Mouse (Mus musculus): Measurements from ENCODE around the gene Magi3. TPM values are rescaled to one million over a fixed set of nuclear protein-coding genes. Genes with fewer than 3 reads are reported as not detected.

Gene Magi3
- polyA plus RNA-seq, 1 experiment from 2014 or later: 5.1 TPM

DNA sequence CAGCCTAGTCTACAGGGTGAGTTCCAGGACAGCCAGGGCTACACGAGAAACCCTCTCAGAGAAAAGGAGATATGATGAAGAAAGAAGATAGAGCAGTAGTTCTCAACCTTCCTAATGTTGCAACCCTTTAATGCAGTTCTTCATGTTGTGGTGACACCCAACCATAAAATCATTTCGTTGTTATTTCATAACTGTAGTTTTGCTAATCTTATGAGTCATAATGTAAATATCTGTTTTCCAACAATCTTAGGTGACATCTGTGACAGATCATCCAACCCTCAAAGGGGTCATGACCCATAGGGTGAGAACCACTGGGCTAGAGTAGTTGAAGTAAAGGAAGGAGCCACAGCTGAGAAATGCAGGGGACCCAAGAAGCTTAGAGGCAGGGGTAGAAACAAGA is 35.9 kb downstream of the Magi3 start:
- 86% methylated on average over 2 of the region's 2 CpGs for WGBS
- H3K4me2 ChIP-seq (replicated peaks): no peak overlapping the region
- no peaks in the 10 kb centered on the region for H3K4me1 ChIP-seq
- no peaks in the 10 kb centered on the region for H3K9me3 ChIP-seq (replicated peaks)
- H3K4me3 ChIP-seq (replicated peaks): no peak overlapping the region
- H3K27ac ChIP-seq (replicated peaks): no peak overlapping the region
- H3K9ac ChIP-seq: no peak overlapping the region
- no peaks in the 10 kb centered on the region for H3K36me3 ChIP-seq
- no peaks in the 10 kb centered on the region for H3K27me3 ChIP-seq
- ATAC-seq (ENCODE audit: insufficient number of reproducible peaks, low FRiP score, low TSS enrichment, low read depth): no peak

GRCm38 (mm10) chr3:104183656-104184055 is 36.5 kb downstream of the Magi3 start:
- Histone ChIP-seq H3K4me1 (no peaks in the 10 kb centered on the region), H3K4me2 (replicated peaks) (no peak overlapping the region), H3K9ac (no peak overlapping the region), H3K4me3 (replicated peaks) (no peak overlapping the region), H3K27ac (replicated peaks) (no peak overlapping the region), H3K27me3 (no peaks in the 10 kb centered on the region), H3K9me3 (replicated peaks) (no peaks in the 10 kb centered on the region), H3K36me3 (peaks cover 2% of the 10 kb centered on the region; the same call in 1 of the 2 replicates)
- WGBS: 80% methylated on average over 2 of the region's 2 CpGs
- ATAC-seq (ENCODE audit: insufficient number of reproducible peaks, low FRiP score, low TSS enrichment, low read depth): no peak

DNA sequence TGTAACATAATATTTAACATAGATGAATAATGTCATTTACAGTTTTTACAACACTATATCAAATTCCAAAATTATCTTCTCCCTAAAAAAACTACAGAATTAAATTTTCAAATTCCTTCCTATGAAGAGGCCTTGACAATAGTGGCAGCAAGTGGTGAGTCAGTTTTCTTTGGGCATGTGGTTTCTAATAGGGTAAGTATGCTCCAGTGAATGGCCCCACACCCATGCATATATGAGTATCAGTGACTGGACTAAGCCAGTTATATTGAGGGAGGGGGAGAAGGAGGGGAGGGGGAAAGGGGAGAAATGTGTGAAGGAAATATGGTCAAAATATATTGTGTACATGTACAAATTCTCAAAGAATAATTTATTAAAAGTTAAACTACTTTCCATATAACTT is 37.5 kb downstream of the Magi3 start:
- peaks cover 5% of the 10 kb centered on the region; the same call in 1 of the 2 replicates for H3K36me3 ChIP-seq
- H3K4me3 ChIP-seq (replicated peaks): no peak overlapping the region
- H3K27ac ChIP-seq (replicated peaks): no peak overlapping the region
- no peaks in the 10 kb centered on the region for H3K27me3 ChIP-seq
- no peak overlapping the region for H3K9ac ChIP-seq
- H3K9me3 ChIP-seq (replicated peaks): no peaks in the 10 kb centered on the region
- ATAC-seq (ENCODE audit: insufficient number of reproducible peaks, low FRiP score, low TSS enrichment, low read depth): no peak
- no peaks in the 10 kb centered on the region for H3K4me1 ChIP-seq
- no peak overlapping the region for H3K4me2 ChIP-seq (replicated peaks)

DNA sequence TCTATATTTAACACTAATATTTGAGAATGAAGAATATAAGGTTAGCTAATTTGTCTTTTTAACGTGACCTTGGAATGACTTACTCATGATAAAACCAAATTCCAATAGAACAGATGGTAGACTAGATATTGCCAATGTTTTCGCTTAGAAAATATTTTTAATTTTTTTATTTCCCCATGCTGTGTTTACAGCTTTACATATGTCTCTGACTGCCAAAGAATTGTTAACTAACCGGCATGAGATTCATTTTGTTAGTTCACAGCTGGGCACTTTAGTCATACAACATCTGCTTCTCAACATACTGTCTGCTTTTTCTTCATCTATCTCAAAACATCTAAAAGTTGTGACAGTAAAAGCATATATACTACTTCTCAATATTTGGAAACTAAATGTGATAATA is 58.8 kb downstream of the Magi3 start:
- Histone ChIP-seq H3K27me3 (no peaks in the 10 kb centered on the region), H3K9me3 (replicated peaks) (no peaks in the 10 kb centered on the region), H3K4me2 (replicated peaks) (no peak overlapping the region), H3K4me3 (replicated peaks) (no peak overlapping the region), H3K4me1 (no peaks in the 10 kb centered on the region), H3K9ac (no peak overlapping the region), H3K27ac (replicated peaks) (no peak overlapping the region), H3K36me3 (no peaks in the 10 kb centered on the region)
- no peak for ATAC-seq (ENCODE audit: insufficient number of reproducible peaks, low FRiP score, low TSS enrichment, low read depth)
- 60% methylated on average over 3 of the region's 3 CpGs for WGBS

- H3K4me2 ChIP-seq (replicated peaks): no peak overlapping the region
- no peak overlapping the region for H3K9ac ChIP-seq
- WGBS: 72% methylated on average over 6 of the region's 6 CpGs
- H3K27ac ChIP-seq (replicated peaks): no peak overlapping the region
- no peaks in the 10 kb centered on the region for H3K4me1 ChIP-seq
- no peak overlapping the region for H3K4me3 ChIP-seq (replicated peaks)
- no peaks in the 10 kb centered on the region for H3K36me3 ChIP-seq
- H3K27me3 ChIP-seq: no peaks in the 10 kb centered on the region
- H3K9me3 ChIP-seq (replicated peaks): no peaks in the 10 kb centered on the region
- no peak for ATAC-seq (ENCODE audit: insufficient number of reproducible peaks, low FRiP score, low TSS enrichment, low read depth)
Observed at GRCm38 (mm10) chr3:104160603-104161002, 59.6 kb downstream of the Magi3 start.

GRCm38 (mm10) chr3:104150146-104150545 is 70.0 kb downstream of the Magi3 start:
- no peak overlapping the region for H3K4me2 ChIP-seq (replicated peaks)
- no peak overlapping the region for H3K9ac ChIP-seq
- no peak overlapping the region for H3K27ac ChIP-seq (replicated peaks)
- H3K27me3 ChIP-seq: no peaks in the 10 kb centered on the region
- ATAC-seq (ENCODE audit: insufficient number of reproducible peaks, low FRiP score, low TSS enrichment, low read depth): no peak
- H3K9me3 ChIP-seq (replicated peaks): no peaks in the 10 kb centered on the region
- no peaks in the 10 kb centered on the region for H3K4me1 ChIP-seq
- no peak overlapping the region for H3K4me3 ChIP-seq (replicated peaks)
- 43% methylated on average over 2 of the region's 2 CpGs for WGBS
- no peaks in the 10 kb centered on the region for H3K36me3 ChIP-seq

DNA sequence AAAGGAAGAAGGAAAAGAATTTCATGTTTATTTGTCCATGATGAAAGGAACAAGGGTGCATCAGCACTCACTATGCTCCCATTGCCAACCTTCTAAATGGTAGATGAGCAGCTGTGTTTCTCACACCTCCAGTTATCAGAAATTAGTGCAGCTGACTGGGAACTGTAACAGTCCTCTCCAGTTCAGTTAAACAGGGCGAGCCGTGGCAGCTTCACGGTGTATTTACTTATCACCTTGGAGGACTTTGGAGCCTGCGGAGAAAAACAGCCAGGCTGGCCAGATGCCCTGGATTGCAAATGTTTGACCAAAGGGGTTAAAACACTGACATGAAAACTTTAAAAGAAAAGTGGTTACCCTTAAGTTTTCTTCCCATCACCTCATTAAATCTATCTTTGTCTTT is 77.8 kb downstream of the Magi3 start:
- Histone ChIP-seq H3K9me3 (replicated peaks) (no peaks in the 10 kb centered on the region), H3K4me2 (replicated peaks) (no peak overlapping the region), H3K27me3 (no peaks in the 10 kb centered on the region), H3K9ac (no peak overlapping the region), H3K27ac (replicated peaks) (no peak overlapping the region), H3K4me3 (replicated peaks) (no peak overlapping the region), H3K36me3 (no peaks in the 10 kb centered on the region), H3K4me1 (no peaks in the 10 kb centered on the region)
- WGBS: 42% methylated on average over 4 of the region's 4 CpGs
- no peak for ATAC-seq (ENCODE audit: insufficient number of reproducible peaks, low FRiP score, low TSS enrichment, low read depth)

- H3K9ac ChIP-seq: no peak overlapping the region
- H3K36me3 ChIP-seq: no peaks in the 10 kb centered on the region
- no peak for ATAC-seq (ENCODE audit: insufficient number of reproducible peaks, low FRiP score, low TSS enrichment, low read depth)
- H3K4me3 ChIP-seq (replicated peaks): no peak overlapping the region
- no peak overlapping the region for H3K27ac ChIP-seq (replicated peaks)
- no peaks in the 10 kb centered on the region for H3K9me3 ChIP-seq (replicated peaks)
- no peaks in the 10 kb centered on the region for H3K4me1 ChIP-seq
- H3K4me2 ChIP-seq (replicated peaks): no peak overlapping the region
- no peaks in the 10 kb centered on the region for H3K27me3 ChIP-seq
- WGBS: 85% methylated on average over 4 of the region's 4 CpGs
Observed at GRCm38 (mm10) chr3:104138953-104139450, 81.2 kb downstream of the Magi3 start.

- 56% methylated on average over 1 of the region's 1 CpGs for WGBS
- Histone ChIP-seq H3K9ac (no peak overlapping the region), H3K4me1 (no peaks in the 10 kb centered on the region), H3K4me2 (replicated peaks) (no peak overlapping the region), H3K9me3 (replicated peaks) (no peaks in the 10 kb centered on the region), H3K4me3 (replicated peaks) (no peak overlapping the region), H3K36me3 (no peaks in the 10 kb centered on the region), H3K27ac (replicated peaks) (no peak overlapping the region), H3K27me3 (no peaks in the 10 kb centered on the region)
- ATAC-seq (ENCODE audit: insufficient number of reproducible peaks, low FRiP score, low TSS enrichment, low read depth): no peak
Observed at GRCm38 (mm10) chr3:104125628-104126027, 94.5 kb downstream of the Magi3 start.

GRCm38 (mm10) chr3:104123846-104124245 is 96.3 kb downstream of the Magi3 start:
- 85% methylated on average over 1 of the region's 1 CpGs for WGBS
- Histone ChIP-seq H3K36me3 (no peaks in the 10 kb centered on the region), H3K4me3 (replicated peaks) (no peak overlapping the region)

DNA sequence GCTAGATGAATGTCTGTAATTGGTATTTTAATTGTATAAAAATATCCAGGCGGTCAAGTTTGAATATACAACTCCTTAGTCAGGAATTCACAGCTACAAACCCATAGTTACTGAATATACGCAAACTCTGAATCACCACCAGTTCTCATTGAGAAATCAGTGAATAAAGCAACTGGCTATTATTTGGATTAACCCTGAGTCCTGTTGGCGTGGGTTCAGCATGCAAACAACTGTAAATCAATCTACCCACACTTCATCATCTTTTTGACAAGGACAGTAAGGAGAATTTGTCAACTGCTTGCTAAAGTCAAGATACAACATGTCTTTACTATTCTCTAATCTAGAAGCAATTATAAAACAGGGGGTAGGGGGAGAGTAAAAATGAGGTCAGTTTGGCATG is 110.7 kb downstream of the Magi3 start:
- no peaks in the 10 kb centered on the region for H3K4me1 ChIP-seq
- H3K36me3 ChIP-seq: no peaks in the 10 kb centered on the region
- H3K27me3 ChIP-seq: no peaks in the 10 kb centered on the region
- no peaks in the 10 kb centered on the region for H3K9me3 ChIP-seq (replicated peaks)
- no peak overlapping the region for H3K4me2 ChIP-seq (replicated peaks)
- no peak for ATAC-seq (ENCODE audit: insufficient number of reproducible peaks, low FRiP score, low TSS enrichment, low read depth)
- no peak overlapping the region for H3K27ac ChIP-seq (replicated peaks)
- no peak overlapping the region for H3K4me3 ChIP-seq (replicated peaks)
- WGBS: 58% methylated on average over 3 of the region's 3 CpGs
- H3K9ac ChIP-seq: no peak overlapping the region

More at GRCm38 (mm10) chr3:104123846-104124245, 96.3 kb downstream of the Magi3 start:
- H3K27ac ChIP-seq (replicated peaks): no peak overlapping the region
- H3K4me2 ChIP-seq (replicated peaks): no peak overlapping the region
- ATAC-seq (ENCODE audit: insufficient number of reproducible peaks, low FRiP score, low TSS enrichment, low read depth): no peak
- H3K4me1 ChIP-seq: no peaks in the 10 kb centered on the region
- H3K27me3 ChIP-seq: no peaks in the 10 kb centered on the region
- no peak overlapping the region for H3K9ac ChIP-seq
- no peaks in the 10 kb centered on the region for H3K9me3 ChIP-seq (replicated peaks)

GRCm38 (mm10) chr3:104104942-104105341 is 115.2 kb downstream of the Magi3 start:
- WGBS: 59% methylated on average over 1 of the region's 1 CpGs
- no peaks in the 10 kb centered on the region for H3K36me3 ChIP-seq
- H3K4me2 ChIP-seq (replicated peaks): no peak overlapping the region
- H3K27me3 ChIP-seq: no peaks in the 10 kb centered on the region
- H3K27ac ChIP-seq (replicated peaks): no peak overlapping the region
- no peak overlapping the region for H3K9ac ChIP-seq
- H3K9me3 ChIP-seq (replicated peaks): no peaks in the 10 kb centered on the region
- ATAC-seq (ENCODE audit: insufficient number of reproducible peaks, low FRiP score, low TSS enrichment, low read depth): no peak
- H3K4me3 ChIP-seq (replicated peaks): no peak overlapping the region
- no peaks in the 10 kb centered on the region for H3K4me1 ChIP-seq

All from embryonic facial prominence, embryonic 15.5 days (tissue).